Mouse (Mus musculus) c-Kit-negative CD71-positive TER-119-positive erythroid progenitor cells, embryonic 14.5 days (primary cell): ENCODE measurements around the gene Nhp2.
"Not testable (repeated sequence)": the region's sequence is repeated elsewhere in the genome, so short reads cannot be mapped to it uniquely, and the experiment has no call there.

Experiments used
- DNase-seq: peaks from one replicate; pipeline ENCODE4 v3.0.0-alpha.2; 2013; ENCODE audit warnings: low read depth, low spot score

The Nhp2 gene

DNA sequence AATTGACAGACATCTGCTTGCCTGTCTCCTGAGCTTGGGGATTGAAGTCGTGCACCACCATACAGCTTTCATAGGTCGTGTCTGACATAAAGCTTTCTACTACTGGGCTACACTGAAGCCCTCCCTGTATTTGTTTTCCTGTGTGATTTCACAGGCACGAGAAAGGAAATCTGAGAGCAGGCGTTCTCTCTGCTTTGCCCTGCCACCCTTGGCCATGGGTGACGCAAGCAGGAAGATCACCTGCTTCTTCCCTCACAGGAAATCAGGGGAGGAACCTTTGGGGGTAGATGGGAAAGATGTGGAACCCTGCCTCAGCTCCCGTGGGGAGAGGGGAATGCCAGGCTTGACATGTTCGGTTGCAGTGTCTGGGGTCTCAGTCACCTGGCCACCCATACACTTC lies 38.8 kb downstream of the Nhp2 start:
- DNase-seq: no peak

DNA sequence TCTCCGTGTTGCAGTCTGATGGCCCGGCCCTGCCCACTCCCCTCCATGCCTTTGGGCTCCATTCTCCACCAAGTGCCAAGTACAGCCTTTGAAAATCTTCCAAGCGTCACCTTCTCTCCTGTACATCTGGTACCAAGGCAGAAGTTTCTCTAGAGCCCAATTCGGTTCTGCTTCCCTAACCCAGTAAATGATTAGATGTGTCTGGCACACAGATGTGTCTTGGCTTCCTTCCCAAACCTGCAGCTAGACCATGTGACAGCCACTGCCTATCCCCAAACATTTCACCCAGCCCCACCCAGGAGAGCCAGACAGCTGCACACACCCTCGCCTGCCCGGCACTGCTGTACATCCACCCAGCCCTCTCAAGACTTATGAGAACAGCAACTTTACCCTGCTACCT lies 39.2 kb downstream of the Nhp2 start:
- no peak for DNase-seq

DNA sequence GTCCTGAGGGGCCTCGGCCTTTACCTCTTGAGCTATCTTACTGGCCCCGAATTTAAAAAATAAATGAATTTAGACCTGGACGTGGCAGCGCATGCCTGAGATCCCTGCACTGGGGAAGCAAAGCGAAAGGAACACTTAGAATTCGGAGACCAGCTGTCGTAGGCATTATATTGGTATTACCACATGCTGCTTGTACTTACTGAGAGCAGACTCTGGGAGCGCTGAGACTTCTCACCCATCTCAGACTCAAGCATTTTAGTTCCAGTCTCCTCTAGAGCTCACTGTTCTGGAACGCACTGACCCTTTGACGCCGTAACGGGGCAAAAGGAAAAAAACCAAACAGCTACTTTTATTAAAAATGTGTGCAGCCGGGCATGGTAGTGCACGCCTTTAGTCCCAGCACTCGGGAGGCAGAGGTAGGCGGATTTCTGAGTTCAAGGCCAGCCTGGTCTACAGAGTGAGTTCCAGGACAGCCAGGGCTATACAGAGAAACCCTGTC lies 42.4 kb downstream of the Nhp2 start:
- no peak for DNase-seq

DNA sequence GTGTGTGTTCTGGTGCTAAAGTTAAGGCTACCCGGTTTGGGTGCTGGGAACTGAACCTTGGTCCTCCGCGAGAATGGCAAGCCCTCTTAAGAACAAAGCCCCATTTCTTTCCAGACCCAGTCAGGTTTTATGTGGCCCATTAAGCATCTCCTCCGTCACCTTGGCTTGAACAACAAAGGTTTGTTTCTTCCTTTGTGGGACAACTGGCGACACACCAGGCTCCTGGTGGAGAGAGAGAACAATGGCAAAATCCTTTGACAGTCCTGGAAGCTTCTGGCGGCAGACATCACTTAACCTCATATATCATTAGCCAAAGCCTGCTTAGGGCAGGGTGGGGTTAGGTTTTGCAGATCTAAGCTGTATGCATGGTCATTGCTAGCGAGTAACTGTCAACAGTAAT lies 43.1 kb downstream of the Nhp2 start:
- DNase-seq: no peak

DNA sequence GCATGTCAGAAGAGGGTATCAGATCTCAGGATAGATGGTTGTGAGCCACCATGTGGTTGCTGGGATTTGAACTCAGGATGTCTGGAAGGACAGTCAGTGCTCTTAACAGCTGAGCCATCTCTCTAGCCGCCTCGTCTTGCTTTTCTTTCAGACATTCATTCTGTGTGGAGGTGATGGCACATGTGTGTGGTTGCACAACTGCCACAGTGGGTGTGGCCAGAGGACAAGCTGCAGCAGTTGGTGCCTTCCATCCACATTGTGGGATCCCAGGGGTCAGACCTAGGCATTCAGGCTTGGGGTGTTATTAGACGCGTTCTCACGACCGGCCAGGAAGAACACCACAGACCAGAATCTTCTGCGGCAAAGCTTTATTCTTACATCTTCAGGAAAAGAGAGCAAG lies 45.2 kb downstream of the Nhp2 start:
- not testable (repeated sequence) for DNase-seq

DNA sequence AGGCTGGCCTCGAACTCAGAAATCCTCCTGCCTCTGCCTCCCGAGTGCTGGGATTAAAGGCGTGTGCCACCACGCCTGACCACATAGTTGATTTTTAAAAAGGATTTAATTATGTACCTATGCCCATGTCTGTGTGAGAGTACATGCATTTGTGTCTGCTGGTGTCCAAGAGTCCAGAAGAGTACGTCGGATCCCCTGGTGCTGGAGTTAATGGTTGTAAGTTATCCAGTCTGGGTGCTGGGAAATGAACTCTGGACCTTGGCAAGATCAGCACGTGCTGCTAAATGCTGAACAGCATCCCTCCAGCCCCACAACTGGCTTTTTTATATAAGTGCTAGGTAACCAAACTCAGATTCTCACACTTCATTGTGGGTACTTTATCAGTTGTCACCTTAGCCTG lies 51.3 kb downstream of the Nhp2 start:
- DNase-seq: no peak

DNA sequence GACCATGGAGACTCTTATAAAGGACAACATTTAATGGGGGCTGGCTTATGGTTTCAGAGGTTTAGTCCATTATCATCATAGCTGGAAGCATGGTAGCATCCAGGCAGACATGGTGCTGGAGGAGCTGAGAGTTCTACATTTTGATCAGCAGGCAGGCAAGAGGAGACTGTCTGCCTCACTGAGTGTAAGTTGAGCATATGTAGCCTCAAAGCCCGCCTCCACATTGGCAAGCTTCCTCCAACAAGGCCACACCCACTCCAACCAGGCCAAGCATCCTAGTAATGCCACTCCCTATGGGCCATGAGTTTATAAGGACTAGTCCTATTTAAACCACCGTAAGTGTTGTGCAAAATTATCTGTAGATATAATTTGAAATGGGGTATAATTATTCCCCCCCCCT lies 51.8 kb downstream of the Nhp2 start:
- no peak for DNase-seq

DNA sequence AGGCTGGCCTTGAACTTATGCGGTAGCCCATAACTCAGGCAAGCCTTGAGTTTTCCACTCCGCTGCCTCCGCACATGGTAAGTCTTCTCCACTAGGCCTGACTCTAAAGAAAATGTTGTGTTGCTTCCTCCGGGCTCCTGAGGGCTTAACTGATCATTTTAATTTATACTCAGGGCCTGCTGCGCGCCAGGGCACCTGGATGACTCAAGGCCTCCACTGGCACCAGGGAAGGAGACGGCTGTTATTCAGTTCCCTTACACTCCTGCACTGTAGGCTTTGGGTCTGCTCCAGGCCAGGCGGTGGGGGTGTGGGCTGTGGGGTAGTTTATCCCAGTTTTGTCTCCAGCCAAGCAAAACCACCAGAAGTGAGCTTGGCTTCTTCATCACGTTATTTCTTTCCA lies 53.8 kb downstream of the Nhp2 start:
- DNase-seq: no peak
